Mouse (Mus musculus) ES-Bruce4 (cell line): ENCODE measurements around the gene Blvrb.

Source experiments
- CTCF ChIP-seq: IDR thresholded peaks from one replicate; pipeline ENCODE4 v1.8.1; 2011; ENCODE audit warnings: low read depth, low read length
- POLR2A ChIP-seq: IDR thresholded peaks from one replicate; pipeline ENCODE4 v1.8.1; 2011; ENCODE audit warnings: low read length; ENCODE audit not compliant: insufficient read depth

DNA sequence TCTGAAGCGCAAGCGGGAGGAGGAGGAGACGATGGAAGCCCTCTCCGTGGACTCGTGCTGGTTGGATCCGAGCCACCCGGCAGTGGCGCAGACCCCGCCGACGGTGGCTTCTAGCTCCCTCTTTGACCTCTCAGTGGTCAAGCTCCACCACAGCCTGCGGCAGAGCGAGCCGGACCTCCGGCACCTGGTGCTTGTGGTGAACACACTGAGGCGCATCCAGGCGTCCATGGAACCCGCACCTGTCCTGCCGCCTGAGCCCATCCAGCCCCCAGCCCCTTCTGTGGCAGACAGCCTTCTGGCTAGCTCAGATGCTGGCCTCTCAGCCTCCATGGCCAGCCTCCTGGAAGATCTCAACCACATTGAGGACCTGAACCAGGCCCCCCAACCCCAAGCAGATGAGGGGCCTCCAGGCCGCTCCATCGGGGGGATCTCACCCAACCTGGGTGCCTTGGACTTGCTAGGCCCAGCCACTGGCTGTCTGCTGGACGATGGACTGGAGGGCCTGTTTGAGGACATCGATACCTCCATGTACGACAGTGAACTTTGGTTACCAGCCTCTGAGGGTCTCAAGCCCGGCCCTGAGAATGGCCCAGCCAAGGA, 41.6 kb downstream of the Blvrb start:
- no peak for TF ChIP-seq CTCF
- no peak for TF ChIP-seq POLR2A
